Mouse (Mus musculus) myocyte (in vitro differentiated cells): Measurements from ENCODE around the gene Rergl.

Experiments used
- CEBPB ChIP-seq: IDR thresholded peaks from 2 replicates; pipeline ENCODE4 v1.6.1; 2011; ENCODE audit warnings: mild to moderate bottlenecking, moderate library complexity; ENCODE audit not compliant: poor library complexity, insufficient read depth, severe bottlenecking
- E2F4 ChIP-seq: IDR thresholded peaks from one replicate; pipeline ENCODE4 v1.6.1; 2011; ENCODE audit warnings: mild to moderate bottlenecking, control low read depth, moderate library complexity; ENCODE audit not compliant: insufficient read depth
- MAX ChIP-seq: IDR thresholded peaks from one replicate; pipeline ENCODE4 v1.6.1; 2011; ENCODE audit warnings: low read depth, mild to moderate bottlenecking, control low read depth
- MYOG ChIP-seq, 3 experiments: IDR thresholded peaks; one replicate each; pipeline ENCODE4 v1.6.1; 2011; ENCODE audit warnings: control low read depth in 2 of 3, low read depth in 2 of 3, mild to moderate bottlenecking in 2 of 3; ENCODE audit not compliant: insufficient read length in 2 of 3, control insufficient read depth in 1 of 3, insufficient read depth in 1 of 3
- POLR2A ChIP-seq: IDR thresholded peaks from one replicate; pipeline ENCODE4 v1.6.1; 2011; ENCODE audit warnings: low read depth, mild to moderate bottlenecking, control low read depth, moderate library complexity; ENCODE audit not compliant: insufficient read length
- POLR2AphosphoS2 ChIP-seq: IDR thresholded peaks from one replicate; pipeline ENCODE4 v1.6.1; 2011; ENCODE audit warnings: low read depth, control low read depth; ENCODE audit not compliant: insufficient read length
- TCF3 ChIP-seq: IDR thresholded peaks from one replicate; pipeline ENCODE4 v1.6.1; 2011; ENCODE audit warnings: low read depth, control low read depth; ENCODE audit not compliant: insufficient read length
- USF1 ChIP-seq: IDR thresholded peaks from one replicate; pipeline ENCODE4 v1.6.1; 2011; ENCODE audit warnings: low read depth, mild to moderate bottlenecking, control low read depth, moderate library complexity

- no peak for TF ChIP-seq MYOG (IDR thresholded peaks at IDR 0.05; ENCODE audit: control insufficient read depth in 1 of 3, insufficient read depth in 1 of 3, insufficient read length in 2 of 3, low read depth in 2 of 3)
- no peak for TF ChIP-seq CEBPB
- no peak for TF ChIP-seq TCF3
- TF ChIP-seq POLR2AphosphoS2: no peak
- no peak for TF ChIP-seq MAX
- TF ChIP-seq E2F4: no peak
- no peak for TF ChIP-seq POLR2A
- TF ChIP-seq USF1: no peak
Measured at GRCm38 (mm10) chr6:139501876-139502275, at the start of gene Rergl.
